Mouse (Mus musculus) stomach, postnatal 0 days (tissue): Measurements from ENCODE around the gene Ppp4r4. TPM values are rescaled to one million over a fixed set of nuclear protein-coding genes. Genes with fewer than 3 reads are reported as not detected.

Source experiments
- ATAC-seq: fragments of 200-750 bp; cut with Nextera tagmentation; 2 replicates; pipeline ENCODE4 v1.8.0; 2017; ENCODE audit not compliant: low FRiP score, low TSS enrichment
- DNase-seq: peaks from one replicate; pipeline ENCODE4 v3.0.0-alpha.2; 2016; ENCODE audit warnings: low spot score
- H3K27ac ChIP-seq: fragments of 300-500 bp; sonication (generic); replicated peaks from 2 replicates; pipeline ENCODE4 v1.5.1; 2014; ENCODE audit warnings: mild to moderate bottlenecking, control low read depth
- H3K27me3 ChIP-seq: fragments of 300-500 bp; sonication (generic); 2 replicates; pipeline ENCODE4 v1.6.1; 2014; ENCODE audit warnings: low read length; ENCODE audit not compliant: control insufficient read depth, insufficient read depth
- H3K36me3 ChIP-seq: fragments of 300-500 bp; sonication (generic); 2 replicates; pipeline ENCODE4 v1.6.1; 2014; ENCODE audit warnings: low read length, mixed read lengths; ENCODE audit not compliant: control insufficient read depth, insufficient read depth
- H3K4me1 ChIP-seq: fragments of 300-500 bp; sonication (generic); replicated peaks from 2 replicates; pipeline ENCODE4 v1.6.1; 2014; ENCODE audit warnings: antibody characterized with exemption; ENCODE audit not compliant: control insufficient read depth, insufficient read depth
- H3K4me2 ChIP-seq: fragments of 300-500 bp; sonication (generic); replicated peaks from 2 replicates; pipeline ENCODE4 v1.6.1; 2014; ENCODE audit warnings: low read depth, mild to moderate bottlenecking, control low read depth, moderate library complexity
- H3K4me3 ChIP-seq: fragments of 300-500 bp; sonication (generic); 2 replicates; pipeline ENCODE4 v1.5.1; 2014; ENCODE audit warnings: low read depth, low read length, control low read depth
- H3K9ac ChIP-seq: fragments of 300-500 bp; sonication (generic); 2 replicates; pipeline ENCODE4 v1.6.1; 2014; ENCODE audit warnings: mild to moderate bottlenecking, low read length, control low read depth, mixed read lengths
- H3K9me3 ChIP-seq: fragments of 300-500 bp; sonication (generic); 2 replicates; pipeline ENCODE4 v1.6.1; 2016; ENCODE audit warnings: low read length; ENCODE audit not compliant: control insufficient read depth
- CTCF ChIP-seq: IDR thresholded peaks from 2 replicates; pipeline ENCODE4 v1.5.1; 2016; ENCODE audit warnings: antibody characterized with exemption, low read depth, mild to moderate bottlenecking, moderate library complexity
- EP300 ChIP-seq: optimal IDR thresholded peaks from 2 replicates; pipeline ENCODE3; 2016; ENCODE audit warnings: antibody characterized with exemption
- WGBS: fragments of 180-500 bp; shearing (Covaris S2); extraction: QIAGEN DNeasy Blood & Tissue Kit; methylation state at CpG from one replicate; pipeline ENCODE4 v1.1.7; 2014; 5-methylcytosine and 5-hydroxymethylcytosine counted together
- polyA plus RNA-seq: library from polyadenylated mRNA; unstranded; fragments of >200 nt; fragmentation: Nextera tagmentation; extraction: Ambion mirVana; gene quantifications from 2 replicates; pipeline ENCODE4 v1.2.1, GENCODE M21; 2015

The Ppp4r4 gene
- polyA plus RNA-seq, 1 experiment from 2014 or later, result 0.38 TPM

DNA sequence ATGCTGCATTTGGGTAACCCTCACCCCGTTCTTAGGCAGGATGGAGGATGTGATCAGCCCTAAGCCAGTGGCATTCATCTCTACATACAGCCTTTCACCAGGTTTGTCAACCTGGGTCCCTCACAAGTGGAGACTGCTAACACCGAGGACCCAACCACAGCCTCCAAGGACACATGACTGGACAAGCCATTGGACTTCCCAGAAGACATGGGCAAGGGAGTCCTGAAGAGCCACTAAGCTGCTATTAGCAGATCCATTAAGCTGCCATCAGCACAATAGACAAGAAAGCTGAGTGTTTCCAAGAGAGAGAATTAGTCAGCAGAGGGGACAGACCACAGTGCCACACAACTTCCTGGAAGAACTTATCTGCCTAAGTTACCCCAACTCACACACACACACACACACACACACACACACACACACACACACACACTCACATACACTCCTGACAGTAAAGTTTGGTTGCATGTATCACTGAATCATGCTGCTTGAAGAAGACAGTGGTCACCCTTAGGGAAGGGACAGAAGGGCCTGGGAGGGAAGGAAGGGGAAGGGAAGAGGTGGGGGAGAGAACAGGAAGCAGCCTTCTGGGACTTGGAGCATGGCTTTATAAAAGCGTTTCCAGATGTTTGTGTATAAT, 40.9 kb upstream of the Ppp4r4 start:
- 66% methylated on average over 3 of the region's 3 CpGs for WGBS
- no peak overlapping the region for H3K4me2 ChIP-seq
- no peak overlapping the region for H3K27ac ChIP-seq
- no peaks in the 10 kb centered on the region for H3K4me1 ChIP-seq
- H3K4me3 ChIP-seq, result no peak overlapping the region
- no peak overlapping the region for H3K9ac ChIP-seq
- no peaks in the 10 kb centered on the region for H3K27me3 ChIP-seq
- H3K36me3 ChIP-seq, result no peaks in the 10 kb centered on the region
- ATAC-seq (no peak), DNase-seq (no peak)
- no peaks in the 10 kb centered on the region for H3K9me3 ChIP-seq
- TF ChIP-seq CTCF (no peak), EP300 (no peak)

DNA sequence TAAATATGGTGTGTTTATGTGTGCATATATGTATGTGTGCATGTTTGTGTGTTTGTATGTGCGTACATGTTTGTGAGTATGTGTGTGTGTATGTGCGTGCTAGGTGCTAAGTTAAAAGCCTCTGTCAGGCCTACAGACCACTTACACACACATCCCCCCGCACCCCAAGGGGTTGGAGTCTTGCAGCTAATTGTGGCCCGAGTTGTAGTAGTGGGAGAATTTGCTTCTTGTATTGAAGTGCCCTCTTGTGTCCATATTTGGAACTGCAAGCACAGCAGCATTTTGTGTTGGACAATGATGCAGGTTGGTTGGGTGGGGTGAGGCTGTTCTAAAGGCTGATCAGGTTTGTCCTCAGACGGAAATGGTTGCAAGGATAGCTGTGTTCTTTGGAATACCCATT, 39.3 kb upstream of the Ppp4r4 start:
- Histone ChIP-seq H3K9ac (no peak overlapping the region), H3K27ac (no peak overlapping the region), H3K36me3 (no peaks in the 10 kb centered on the region), H3K9me3 (no peaks in the 10 kb centered on the region), H3K27me3 (no peaks in the 10 kb centered on the region), H3K4me2 (no peak overlapping the region), H3K4me3 (no peak overlapping the region), H3K4me1 (no peaks in the 10 kb centered on the region)
- ATAC-seq, result peak; percentile 49
- peak; percentile 73 for DNase-seq
- TF ChIP-seq CTCF (peak; percentile 99), EP300 (no peak)
- 32% methylated on average over 5 of the region's 5 CpGs for WGBS

DNA sequence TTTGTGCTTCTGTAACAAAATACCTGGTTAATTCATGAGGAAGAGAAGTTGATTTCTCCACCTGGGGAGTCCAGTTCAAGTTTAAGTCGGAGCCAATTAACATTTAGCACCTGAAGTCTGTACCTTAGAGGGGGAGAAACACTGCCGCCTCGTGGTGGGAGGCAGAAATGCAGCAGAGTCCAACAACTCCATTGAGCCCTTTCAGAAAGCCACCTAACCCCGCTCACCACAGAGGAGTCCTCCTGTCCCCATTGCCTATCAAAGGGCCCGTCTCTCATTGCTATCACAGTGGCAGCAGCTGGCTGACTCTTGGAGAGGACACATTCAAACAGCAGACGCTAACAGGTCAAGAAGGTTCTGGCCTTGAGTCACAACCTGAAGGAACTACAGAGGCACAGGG, 37.6 kb upstream of the Ppp4r4 start:
- no peaks in the 10 kb centered on the region for H3K27me3 ChIP-seq

DNA sequence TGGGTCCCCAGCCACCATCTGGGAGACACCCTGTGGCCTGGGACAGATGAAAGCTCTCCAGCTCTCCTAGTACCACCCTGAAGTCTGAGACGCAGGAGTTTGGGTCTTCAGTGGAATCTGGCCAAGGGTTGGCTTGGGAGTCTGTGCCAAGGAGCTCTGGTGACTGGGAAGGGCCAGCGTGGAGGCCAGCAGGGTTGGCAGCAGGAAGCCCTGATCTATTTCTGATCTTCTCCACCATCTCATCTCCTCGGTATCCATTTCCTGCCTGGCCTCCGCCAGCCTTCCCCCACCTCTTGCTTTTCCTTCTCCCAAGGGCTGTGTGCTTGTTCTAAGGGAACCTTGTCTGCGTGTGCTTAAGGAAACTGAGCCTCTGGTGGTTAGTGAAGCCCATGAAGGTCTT, 33.3 kb upstream of the Ppp4r4 start:
- TF ChIP-seq EP300 (no peak), CTCF (no peak)
- Histone ChIP-seq H3K9ac (no peak overlapping the region), H3K36me3 (no peaks in the 10 kb centered on the region), H3K4me3 (no peak overlapping the region), H3K4me2 (no peak overlapping the region), H3K4me1 (no peaks in the 10 kb centered on the region), H3K27me3 (no peaks in the 10 kb centered on the region), H3K27ac (no peak overlapping the region), H3K9me3 (no peaks in the 10 kb centered on the region)
- DNase-seq (no peak), ATAC-seq (no peak)
- WGBS, result 74% methylated on average over 5 of the region's 5 CpGs

More for the DNA sequence above, 37.6 kb upstream of the Ppp4r4 start:
- DNase-seq (peak; percentile 71), ATAC-seq (0 out of 2 replicates have a peak, but pooled peaks have one; percentile 8)
- no peaks in the 10 kb centered on the region for H3K36me3 ChIP-seq
- no peak overlapping the region for H3K27ac ChIP-seq
- H3K9ac ChIP-seq, result no peak overlapping the region
- H3K4me1 ChIP-seq, result no peaks in the 10 kb centered on the region
- H3K4me3 ChIP-seq, result no peak overlapping the region
- 22% methylated on average over 6 of the region's 6 CpGs for WGBS
- H3K4me2 ChIP-seq, result no peak overlapping the region
- no peaks in the 10 kb centered on the region for H3K9me3 ChIP-seq
- no peak for TF ChIP-seq EP300
- peak; percentile 87 for TF ChIP-seq CTCF

DNA sequence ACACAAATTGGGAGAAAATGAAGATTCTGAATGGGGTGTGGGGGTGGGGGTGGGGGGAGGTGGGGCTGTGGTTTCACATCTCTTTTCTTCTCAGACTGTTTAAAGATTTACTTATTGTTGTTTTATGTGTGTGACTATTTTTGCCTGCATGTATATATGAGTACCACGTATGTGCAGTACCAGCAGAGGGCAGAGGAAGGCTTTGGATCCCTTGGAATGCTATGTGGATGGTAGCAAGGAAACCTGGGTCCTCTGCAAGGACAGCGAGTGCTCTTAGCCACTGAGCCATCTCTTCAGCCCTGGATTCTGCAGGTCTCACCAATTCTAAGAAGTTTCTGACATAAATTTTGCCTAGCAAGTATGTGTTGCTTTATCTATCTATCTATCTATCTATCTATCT, 32.8 kb upstream of the Ppp4r4 start:
- TF ChIP-seq CTCF (peak; percentile 60), EP300 (no peak)
- DNase-seq, result no peak
- Histone ChIP-seq H3K4me1 (no peaks in the 10 kb centered on the region), H3K27me3 (no peaks in the 10 kb centered on the region), H3K9me3 (no peaks in the 10 kb centered on the region), H3K36me3 (no peaks in the 10 kb centered on the region), H3K9ac (no peak overlapping the region), H3K27ac (no peak overlapping the region), H3K4me3 (no peak overlapping the region), H3K4me2 (no peak overlapping the region)
- no peak for ATAC-seq
- 80% methylated on average over 2 of the region's 2 CpGs for WGBS

DNA sequence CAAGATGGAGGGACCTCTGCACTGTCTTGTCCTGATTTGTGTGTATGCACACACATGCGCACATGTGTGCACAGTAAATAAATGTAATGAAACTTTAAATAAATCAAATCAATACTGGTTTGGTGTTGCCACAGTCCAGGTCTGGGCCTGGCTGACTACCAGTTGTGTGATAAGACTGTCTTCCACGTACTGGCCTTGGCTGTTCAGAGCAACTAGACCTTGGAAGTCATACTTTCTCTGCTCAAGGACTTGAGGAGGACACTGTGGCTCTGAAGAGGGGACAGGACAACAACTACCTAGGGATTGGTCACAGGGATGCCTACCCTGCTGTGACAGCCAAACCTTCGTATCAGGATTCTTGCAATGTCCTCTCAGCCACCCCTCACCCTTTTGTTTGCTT, 28.8 kb upstream of the Ppp4r4 start:
- Histone ChIP-seq H3K4me2 (no peak overlapping the region), H3K27me3 (no peaks in the 10 kb centered on the region), H3K9me3 (no peaks in the 10 kb centered on the region), H3K4me3 (no peak overlapping the region), H3K4me1 (no peaks in the 10 kb centered on the region), H3K9ac (no peak overlapping the region), H3K27ac (no peak overlapping the region), H3K36me3 (no peaks in the 10 kb centered on the region)
- ATAC-seq (no peak), DNase-seq (no peak)
- 68% methylated on average over 3 of the region's 3 CpGs for WGBS
- TF ChIP-seq CTCF, result no peak
